Mouse (Mus musculus): ENCODE measurements at regions not wholly inside any gene's neighbourhood (a gene's known extent, or its start where the extent isn't known, plus 50 kb on each side); places are given as distances from the start of the nearest gene placed in this dataset.

- Histone ChIP-seq H3K9ac (replicated peaks) (no peak overlapping the region), H3K36me3 (replicated peaks; ENCODE audit: control insufficient read depth, insufficient read depth, low read depth) (no peaks in the 10 kb centered on the region), H3K4me2 (ENCODE audit: low read depth) (no peak overlapping the region), H3K27me3 (ENCODE audit: control insufficient read depth, insufficient read depth, low read length) (no peaks in the 10 kb centered on the region), H3K9me3 (ENCODE audit: control insufficient read depth, low read length) (no peaks in the 10 kb centered on the region), H3K4me1 (replicated peaks; ENCODE audit: control insufficient read depth in 2 of 2, insufficient read depth in 2 of 2, low read length in 1 of 2) (no peaks in the 10 kb centered on the region; a peak in 1 of 4 replicates), H3K4me3 (ENCODE audit: insufficient read depth in 1 of 2, low read depth in 2 of 2, low read length in 2 of 2) (no peak overlapping the region), H3K27ac (no peak overlapping the region)
- TF ChIP-seq CTCF (IDR thresholded peaks at IDR 0.05; ENCODE audit: low read depth): no peak
- no peak for TF ChIP-seq EP300 (IDR thresholded peaks at IDR 0.05; ENCODE audit: low read depth)
- DNase-seq (ENCODE audit: low read depth in 3 of 3, low spot score in 3 of 3) (no peak), ATAC-seq (ENCODE audit: insufficient read depth) (no peak)
- WGBS (ENCODE audit: insufficient replicate concordance): 70% methylated on average over 4 of the region's 4 CpGs
Measured at GRCm38 (mm10) chrX:11448711-11449110, 121.1 kb downstream of the H2al1j start.

- TF ChIP-seq EP300 (IDR thresholded peaks at IDR 0.05; ENCODE audit: low read depth): no peak
- TF ChIP-seq CTCF (IDR thresholded peaks at IDR 0.05; ENCODE audit: low read depth): no peak
- Histone ChIP-seq H3K4me1 (replicated peaks; ENCODE audit: control insufficient read depth in 2 of 2, insufficient read depth in 2 of 2, low read length in 1 of 2) (no peaks in the 10 kb centered on the region), H3K36me3 (replicated peaks; ENCODE audit: control insufficient read depth, insufficient read depth, low read depth) (no peaks in the 10 kb centered on the region), H3K9me3 (ENCODE audit: control insufficient read depth, low read length) (no peaks in the 10 kb centered on the region), H3K27me3 (ENCODE audit: control insufficient read depth, insufficient read depth, low read length) (no peaks in the 10 kb centered on the region), H3K4me2 (ENCODE audit: low read depth) (no peak overlapping the region), H3K27ac (no peak overlapping the region), H3K4me3 (ENCODE audit: insufficient read depth in 1 of 2, low read depth in 2 of 2, low read length in 2 of 2) (no peak overlapping the region), H3K9ac (replicated peaks) (no peak overlapping the region)
- ATAC-seq (ENCODE audit: insufficient read depth) (no peak), DNase-seq (ENCODE audit: low read depth in 3 of 3, low spot score in 3 of 3) (no peak)
- 57% methylated on average over 4 of the region's 4 CpGs for WGBS (ENCODE audit: insufficient replicate concordance)
Measured at GRCm38 (mm10) chrX:11458521-11458920, 130.9 kb downstream of the H2al1j start.

GRCm38 (mm10) chrX:11463955-11464511, 136.4 kb downstream of the H2al1j start:
- no peak for DNase-seq (ENCODE audit: low read depth in 3 of 3, low spot score in 3 of 3)
- Histone ChIP-seq H3K27ac (no peak overlapping the region), H3K9me3 (ENCODE audit: control insufficient read depth, low read length) (no peaks in the 10 kb centered on the region), H3K4me2 (ENCODE audit: low read depth) (no peak overlapping the region), H3K9ac (replicated peaks) (no peak overlapping the region), H3K27me3 (ENCODE audit: control insufficient read depth, insufficient read depth, low read length) (no peaks in the 10 kb centered on the region), H3K36me3 (replicated peaks; ENCODE audit: control insufficient read depth, insufficient read depth, low read depth) (no peaks in the 10 kb centered on the region), H3K4me3 (ENCODE audit: insufficient read depth in 1 of 2, low read depth in 2 of 2, low read length in 2 of 2) (no peak overlapping the region), H3K4me1 (replicated peaks; ENCODE audit: control insufficient read depth in 2 of 2, insufficient read depth in 2 of 2, low read length in 1 of 2) (no peaks in the 10 kb centered on the region)
- no peak for ATAC-seq (ENCODE audit: insufficient read depth)
- 40% methylated on average over 3 of the region's 3 CpGs for WGBS (ENCODE audit: insufficient replicate concordance)
- TF ChIP-seq CTCF (IDR thresholded peaks at IDR 0.05; ENCODE audit: low read depth) (no peak), EP300 (IDR thresholded peaks at IDR 0.05; ENCODE audit: low read depth) (no peak)

GRCm38 (mm10) chrX:11466191-11466590, 138.6 kb downstream of the H2al1j start:
- H3K9ac ChIP-seq (replicated peaks): no peak overlapping the region
- no peak overlapping the region for H3K27ac ChIP-seq
- no peak overlapping the region for H3K4me3 ChIP-seq (ENCODE audit: insufficient read depth in 1 of 2, low read depth in 2 of 2, low read length in 2 of 2)
- no peaks in the 10 kb centered on the region for H3K27me3 ChIP-seq (ENCODE audit: control insufficient read depth, insufficient read depth, low read length)
- DNase-seq (ENCODE audit: low read depth in 3 of 3, low spot score in 3 of 3): no peak
- WGBS (ENCODE audit: insufficient replicate concordance): 50% methylated on average over 4 of the region's 4 CpGs
- no peak for ATAC-seq (ENCODE audit: insufficient read depth)
- H3K4me2 ChIP-seq (ENCODE audit: low read depth): no peak overlapping the region
- no peaks in the 10 kb centered on the region for H3K9me3 ChIP-seq (ENCODE audit: control insufficient read depth, low read length)
- TF ChIP-seq CTCF (IDR thresholded peaks at IDR 0.05; ENCODE audit: low read depth): no peak
- TF ChIP-seq EP300 (IDR thresholded peaks at IDR 0.05; ENCODE audit: low read depth): no peak
- no peaks in the 10 kb centered on the region for H3K36me3 ChIP-seq (replicated peaks; ENCODE audit: control insufficient read depth, insufficient read depth, low read depth)
- H3K4me1 ChIP-seq (replicated peaks; ENCODE audit: control insufficient read depth in 2 of 2, insufficient read depth in 2 of 2, low read length in 1 of 2): no peaks in the 10 kb centered on the region

GRCm38 (mm10) chrX:11479696-11480339, 152.2 kb downstream of the H2al1j start:
- no peaks in the 10 kb centered on the region for H3K9me3 ChIP-seq (ENCODE audit: control insufficient read depth, low read length)
- no peak for TF ChIP-seq EP300 (IDR thresholded peaks at IDR 0.05; ENCODE audit: low read depth)
- TF ChIP-seq CTCF (IDR thresholded peaks at IDR 0.05; ENCODE audit: low read depth): no peak
- no peak overlapping the region for H3K4me2 ChIP-seq (ENCODE audit: low read depth)
- H3K36me3 ChIP-seq (replicated peaks; ENCODE audit: control insufficient read depth, insufficient read depth, low read depth): no peaks in the 10 kb centered on the region
- no peak overlapping the region for H3K9ac ChIP-seq (replicated peaks)
- no peak overlapping the region for H3K4me3 ChIP-seq (ENCODE audit: insufficient read depth in 1 of 2, low read depth in 2 of 2, low read length in 2 of 2)
- WGBS (ENCODE audit: insufficient replicate concordance): 63% methylated on average over 16 of the region's 16 CpGs
- DNase-seq (ENCODE audit: low read depth in 3 of 3, low spot score in 3 of 3) (no peak), ATAC-seq (ENCODE audit: insufficient read depth) (no peak)
- H3K27ac ChIP-seq: no peak overlapping the region
- no peaks in the 10 kb centered on the region for H3K4me1 ChIP-seq (replicated peaks; ENCODE audit: control insufficient read depth in 2 of 2, insufficient read depth in 2 of 2, low read length in 1 of 2)
- H3K27me3 ChIP-seq (ENCODE audit: control insufficient read depth, insufficient read depth, low read length): no peaks in the 10 kb centered on the region

Measured in liver, embryonic 14.5 days (tissue).